8 mouse cellular contexts compared by ENCODE assay signal in genomic region chr16:14158536-14158935, GRCm38 (mm10). TPM values are rescaled to one million over a fixed set of nuclear protein-coding genes. Genes with fewer than 3 reads are reported as not detected.
A peak's percentile ranks its signal among the peaks of the same experiment; 100 is the strongest.
DNase-seq lines count a peak whose midpoint lies in the region; ATAC-seq lines count a peak whose summit lies in the region.

No protein-coding gene starts in this region.

- H3K4me1 ChIP-seq in neural tube, embryonic 11.5 days (ENCODE audit: control insufficient read depth, insufficient read depth, low read length): peaks cover 8% of the 10 kb centered on the region
- peaks cover 13% of the 10 kb centered on the region for H3K4me1 ChIP-seq in limb, embryonic 15.5 days
- H3K4me1 ChIP-seq in stomach, embryonic 16.5 days (ENCODE audit: control insufficient read depth, insufficient read depth, low read length): peaks cover 13% of the 10 kb centered on the region

- ATAC-seq in neural tube, embryonic 11.5 days (ENCODE audit: insufficient read depth, low FRiP score, low TSS enrichment): no peak
- ATAC-seq in limb, embryonic 15.5 days (ENCODE audit: insufficient number of reproducible peaks, low FRiP score, low TSS enrichment, low read depth): no peak
- no peak for ATAC-seq in stomach, embryonic 16.5 days (ENCODE audit: insufficient read depth, low FRiP score)
- ATAC-seq in CD4-positive, CD25-positive, alpha-beta regulatory T cell, adult 4 months: no peak

- peak overlapping the region; percentile 69 for H3K9ac ChIP-seq in neural tube, embryonic 11.5 days (ENCODE audit: low read length)
- peak overlapping the region; percentile 75 for H3K9ac ChIP-seq in limb, embryonic 15.5 days
- H3K9ac ChIP-seq in stomach, embryonic 16.5 days (ENCODE audit: low read length): peak overlapping the region; percentile 86

- no peaks in the 10 kb centered on the region for H3K9me3 ChIP-seq in neural tube, embryonic 11.5 days (ENCODE audit: control insufficient read depth, low read length)
- H3K9me3 ChIP-seq in limb, embryonic 15.5 days: no peaks in the 10 kb centered on the region
- H3K9me3 ChIP-seq in stomach, embryonic 16.5 days (replicated peaks; ENCODE audit: control insufficient read depth, low read length): no peaks in the 10 kb centered on the region

- H3K4me3 ChIP-seq in neural tube, embryonic 11.5 days (ENCODE audit: low read depth, low read length): peak overlapping the region; percentile 84
- H3K4me3 ChIP-seq in limb, embryonic 15.5 days: peak overlapping the region; percentile 80
- peak overlapping the region; percentile 64 for H3K4me3 ChIP-seq in stomach, embryonic 16.5 days (replicated peaks; ENCODE audit: low read length)

- DNase-seq in cerebellum, adult 9-10 months: peak; percentile 62
- no peak for DNase-seq in cerebellum, adult 18-20 months
- DNase-seq in neural tube, embryonic 11.5 days (ENCODE audit: low spot score): no peak
- no peak for DNase-seq in neural tube, embryonic 10.5 days (ENCODE audit: extremely low spot score, low spot score)
- no peak for DNase-seq in c-Kit-positive CD71-positive TER-119-positive erythroid progenitor cells, embryonic 14.5 days (ENCODE audit: low spot score)

- H3K27me3 ChIP-seq in neural tube, embryonic 11.5 days (ENCODE audit: control insufficient read depth, insufficient read depth, low read length): no peaks in the 10 kb centered on the region
- no peaks in the 10 kb centered on the region for H3K27me3 ChIP-seq in limb, embryonic 15.5 days
- no peaks in the 10 kb centered on the region for H3K27me3 ChIP-seq in stomach, embryonic 16.5 days (ENCODE audit: control insufficient read depth, insufficient read depth, low read length)

- 12% methylated on average over 7 of the region's 7 CpGs for WGBS in neural tube, embryonic 11.5 days
- WGBS in limb, embryonic 15.5 days: 9% methylated on average over 7 of the region's 7 CpGs
- whole genome bisulfite sequencing in stomach, embryonic 16.5 days: 7% methylated on average over 7 of the region's 7 CpGs

- H3K36me3 ChIP-seq in neural tube, embryonic 11.5 days (ENCODE audit: control insufficient read depth, insufficient read depth, low read length): no peaks in the 10 kb centered on the region
- no peaks in the 10 kb centered on the region for H3K36me3 ChIP-seq in limb, embryonic 15.5 days
- H3K36me3 ChIP-seq in stomach, embryonic 16.5 days (ENCODE audit: control insufficient read depth, insufficient read depth, low read length): no peaks in the 10 kb centered on the region

- no peak overlapping the region; the same call in 1 of the 2 replicates for H3K27ac ChIP-seq in neural tube, embryonic 11.5 days (ENCODE audit: low read depth, low read length)
- H3K27ac ChIP-seq in limb, embryonic 15.5 days: peak overlapping the region; percentile 87
- H3K27ac ChIP-seq in stomach, embryonic 16.5 days (ENCODE audit: low read length): peak overlapping the region; percentile 75

- peak overlapping the region; percentile 70 for H3K4me2 ChIP-seq in neural tube, embryonic 11.5 days (ENCODE audit: low read depth)
- peak overlapping the region; percentile 51 for H3K4me2 ChIP-seq in limb, embryonic 15.5 days
- peak overlapping the region; percentile 86 for H3K4me2 ChIP-seq in stomach, embryonic 16.5 days (ENCODE audit: low read depth, low read length)

RNA-seq across cellular contexts. Expression of gene Nde1, which starts 4.5 kb away (rescaled TPM):
- 142 and 153 TPM in 2 replicates for polyA plus RNA-seq in neural tube, embryonic 11.5 days (2014; fragmentation: Nextera tagmentation; extraction: Ambion mirVana)
- polyA plus RNA-seq in limb, embryonic 15.5 days (2015; fragmentation: Nextera tagmentation; extraction: Ambion mirVana): 96.4 and 100 TPM in 2 replicates
- 78.9 and 87.3 TPM in 2 replicates for polyA plus RNA-seq in stomach, embryonic 16.5 days (2015; fragmentation: Nextera tagmentation; extraction: Ambion mirVana)
- 100 to 1,000 TPM in 1 of 2 experiments, 10 to 100 TPM in 1; 83.0 to 129 TPM for polyA plus RNA-seq in CD4-positive, CD25-positive, alpha-beta regulatory T cell, adult 4 months (2017; shearing (Covaris generic))

RNA-seq across cellular contexts. Expression of gene Marf1, which starts 4.6 kb away (rescaled TPM):
- 16.8 and 17.5 TPM in 2 replicates for polyA plus RNA-seq in neural tube, embryonic 11.5 days (2014; fragmentation: Nextera tagmentation; extraction: Ambion mirVana)
- 14.5 and 17.7 TPM in 2 replicates for polyA plus RNA-seq in limb, embryonic 15.5 days (2015; fragmentation: Nextera tagmentation; extraction: Ambion mirVana)
- polyA plus RNA-seq in stomach, embryonic 16.5 days (2015; fragmentation: Nextera tagmentation; extraction: Ambion mirVana): 14.3 and 14.8 TPM in 2 replicates
- 10 to 100 TPM; 24.5 to 30.0 TPM for polyA plus RNA-seq in CD4-positive, CD25-positive, alpha-beta regulatory T cell, adult 4 months (2017; shearing (Covaris generic))
